Mouse (Mus musculus) stomach, embryonic 15.5 days (tissue): ENCODE data around the gene Thrap3. TPM values are rescaled to one million over a fixed set of nuclear protein-coding genes. Genes with fewer than 3 reads are reported as not detected.

ENCODE experiments used
- ATAC-seq: fragments of 200-750 bp; cut with Nextera tagmentation; 2 replicates; pipeline ENCODE4 v1.8.0; 2017; ENCODE audit warnings: low read depth, moderate number of reproducible peaks, moderate TSS enrichment; ENCODE audit not compliant: insufficient read depth, low FRiP score
- H3K27ac ChIP-seq: fragments of 300-500 bp; sonication (generic); 2 replicates; pipeline ENCODE4 v1.5.1; 2015; ENCODE audit warnings: mild to moderate bottlenecking, inconsistent platforms
- H3K27me3 ChIP-seq: fragments of 300-500 bp; sonication (generic); replicated peaks from 2 replicates; pipeline ENCODE4 v1.6.1; 2015; ENCODE audit warnings: inconsistent platforms
- H3K36me3 ChIP-seq: fragments of 300-500 bp; sonication (generic); 2 replicates; pipeline ENCODE4 v1.6.1; 2015; ENCODE audit warnings: inconsistent platforms
- H3K4me1 ChIP-seq: fragments of 300-500 bp; sonication (generic); 2 replicates; pipeline ENCODE4 v1.6.1; 2015; ENCODE audit warnings: inconsistent platforms
- H3K4me2 ChIP-seq: fragments of 300-500 bp; sonication (generic); 2 replicates; pipeline ENCODE4 v1.6.1; 2015; ENCODE audit warnings: mild to moderate bottlenecking, inconsistent platforms
- H3K4me3 ChIP-seq: fragments of 300-500 bp; sonication (generic); replicated peaks from 2 replicates; pipeline ENCODE4 v1.5.1; 2015; ENCODE audit warnings: inconsistent platforms
- H3K9ac ChIP-seq: fragments of 300-500 bp; sonication (generic); 2 replicates; pipeline ENCODE4 v1.6.1; 2015; ENCODE audit warnings: inconsistent platforms
- H3K9me3 ChIP-seq: fragments of 300-500 bp; sonication (generic); 2 replicates; pipeline ENCODE4 v1.6.1; 2016; ENCODE audit warnings: inconsistent platforms
- WGBS: fragments of 180-500 bp; shearing (Covaris S2); methylation state at CpG from one replicate; pipeline ENCODE4 v1.1.7; 2015; 5-methylcytosine and 5-hydroxymethylcytosine counted together
- polyA plus RNA-seq: library from polyadenylated mRNA; unstranded; fragments of >200 nt; fragmentation: Nextera tagmentation; extraction: Ambion mirVana; gene quantifications from 2 replicates; pipeline ENCODE4 v1.2.1, GENCODE M21; 2015

The Thrap3 gene
- 182 and 203 TPM in 2 replicates for polyA plus RNA-seq

DNA sequence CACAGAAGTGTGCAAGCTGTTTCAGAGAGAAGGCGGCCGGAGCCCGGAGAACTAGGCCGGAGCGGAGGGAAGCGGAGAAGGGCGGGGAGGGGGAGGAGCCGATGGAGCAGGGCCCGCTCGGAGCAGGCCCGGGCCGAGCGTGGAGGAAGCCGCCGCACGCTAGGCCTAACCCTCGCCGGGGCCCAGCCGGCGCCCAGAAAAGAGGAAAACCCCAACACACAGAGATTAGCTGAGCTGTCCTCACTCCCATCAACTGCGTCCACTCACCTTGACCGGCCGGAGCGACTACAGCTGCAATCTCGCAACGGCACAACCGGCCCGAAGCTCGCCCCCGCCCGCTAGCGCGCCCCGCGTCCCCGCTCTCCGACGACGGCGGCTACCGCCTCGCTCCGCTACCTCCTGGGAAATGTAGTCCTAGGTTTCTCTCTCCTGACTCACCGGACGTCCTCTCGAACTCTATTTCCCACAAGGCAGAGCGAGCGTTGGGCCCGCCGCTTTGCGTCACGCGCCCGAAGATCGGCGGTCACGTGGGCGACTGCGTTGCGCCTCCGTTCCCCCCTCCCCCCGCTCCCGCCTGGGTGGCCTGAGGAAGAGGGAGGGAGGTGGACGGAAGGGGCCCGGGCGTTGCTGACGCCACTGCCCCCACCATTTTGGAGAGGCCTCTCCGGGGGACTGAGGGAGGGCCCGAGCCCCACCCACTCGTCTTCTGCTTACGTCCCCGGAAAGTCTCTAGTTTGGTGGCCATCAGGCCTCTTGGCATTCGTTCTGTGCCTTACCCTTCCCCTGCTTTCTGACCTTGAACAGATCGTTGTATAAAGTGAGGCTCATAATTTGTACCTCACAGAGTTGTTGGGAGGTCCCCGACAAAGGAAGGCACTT is at the start of gene Thrap3:
Gene Thrap3, minus strand, starts transcription at position 458 of the 879 bp plus-strand sequence.
- peak within 1 kb of the TSS; percentile 65 for H3K9ac ChIP-seq
- peaks cover 3% of the 10 kb centered on the region; the same call in 1 of the 2 replicates for H3K36me3 ChIP-seq
- peak within 1 kb of the TSS; percentile 67 for H3K4me3 ChIP-seq
- H3K27me3 ChIP-seq: no peaks in the 10 kb centered on the region
- peaks cover 18% of the 10 kb centered on the region for H3K4me1 ChIP-seq
- WGBS: under 1% methylated on average over 73 of the region's 75 CpGs
- no peaks in the 10 kb centered on the region for H3K9me3 ChIP-seq
- H3K4me2 ChIP-seq: peak within 1 kb of the TSS; percentile 62
- peak; percentile 99 for ATAC-seq
- peak within 1 kb of the TSS; percentile 99 for H3K27ac ChIP-seq

DNA sequence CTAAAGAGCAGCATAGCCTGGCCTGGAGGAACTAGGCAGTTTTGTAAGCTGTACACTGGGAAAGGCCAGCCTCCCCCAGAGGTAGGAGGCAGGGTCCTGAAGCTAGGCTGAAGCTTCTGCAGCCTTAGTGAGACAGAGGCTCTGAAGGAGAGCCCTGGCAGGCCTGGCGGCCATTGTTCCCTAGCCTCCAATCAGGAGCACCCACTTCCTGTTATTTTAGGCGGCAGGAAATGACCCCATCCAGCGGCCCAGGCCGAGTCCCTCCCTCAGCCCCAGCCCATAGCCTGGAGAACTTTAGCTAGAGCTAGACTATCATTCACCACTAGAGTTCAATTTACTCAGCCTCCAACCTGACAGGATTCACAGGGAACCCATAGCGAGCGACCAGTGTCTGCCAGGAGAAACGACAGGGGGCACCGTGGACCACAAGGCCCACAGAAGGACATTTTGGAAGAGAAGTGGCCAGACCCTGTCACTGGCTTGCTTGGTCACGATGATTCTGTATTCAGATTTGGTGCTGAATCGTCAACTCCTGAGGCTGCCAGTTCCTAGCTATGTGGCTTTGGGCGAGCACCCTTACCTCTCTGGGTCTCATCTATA is 49.2 kb upstream of the Thrap3 start:
- no peak for ATAC-seq
- peak overlapping the region; percentile 1; the same call in 1 of the 2 replicates for H3K27ac ChIP-seq
- H3K9ac ChIP-seq: no peak overlapping the region
- H3K27me3 ChIP-seq: no peaks in the 10 kb centered on the region
- H3K36me3 ChIP-seq: no peaks in the 10 kb centered on the region
- H3K4me2 ChIP-seq: 0 out of 2 replicates have a peak overlapping the region, but pooled peaks have one; percentile 1
- H3K4me3 ChIP-seq: no peak overlapping the region
- 55% methylated on average over 11 of the region's 11 CpGs for WGBS
- no peaks in the 10 kb centered on the region for H3K9me3 ChIP-seq
- peaks cover 39% of the 10 kb centered on the region for H3K4me1 ChIP-seq

- no peaks in the 10 kb centered on the region for H3K36me3 ChIP-seq
- no peak overlapping the region for H3K27ac ChIP-seq
- no peak for ATAC-seq
- peaks cover 39% of the 10 kb centered on the region for H3K4me1 ChIP-seq
- no peak overlapping the region for H3K4me2 ChIP-seq
- 56% methylated on average over 4 of the region's 4 CpGs for WGBS
- no peak overlapping the region for H3K9ac ChIP-seq
- no peaks in the 10 kb centered on the region for H3K27me3 ChIP-seq
- H3K9me3 ChIP-seq: no peaks in the 10 kb centered on the region
- H3K4me3 ChIP-seq: no peak overlapping the region
These were observed 48.1 kb upstream of the Thrap3 start for GRCm38 (mm10) chr4:126250659-126251058.

DNA sequence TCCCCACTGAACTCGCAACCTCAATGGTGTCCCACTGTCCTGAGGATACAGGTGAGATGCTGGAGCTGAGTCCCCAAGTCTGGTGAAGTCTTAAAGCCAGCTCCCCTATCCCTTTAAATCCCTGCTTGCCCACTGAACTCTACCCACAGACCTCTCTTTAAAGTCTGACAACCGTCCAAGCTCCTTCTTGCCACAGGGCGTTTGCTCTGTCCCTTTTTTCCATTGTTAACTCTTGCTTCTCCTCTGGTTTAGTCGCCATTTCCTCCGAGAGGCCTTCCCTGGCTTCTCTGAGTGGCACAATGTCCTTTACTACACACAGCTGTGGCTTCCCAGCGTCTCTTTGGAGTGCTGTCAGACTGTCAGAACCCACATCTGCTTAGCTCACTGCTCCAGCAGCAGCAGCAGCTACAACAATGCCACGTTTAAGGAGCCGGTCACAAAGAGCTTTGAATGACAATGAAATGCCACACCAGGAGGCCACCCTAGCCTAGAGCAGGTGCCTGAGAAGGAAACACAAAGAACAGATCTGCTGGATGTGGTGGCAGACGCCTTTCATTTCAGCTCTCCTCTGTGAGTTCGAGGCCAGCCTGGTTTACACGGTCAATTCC is 45.8 kb upstream of the Thrap3 start:
- peaks cover 19% of the 10 kb centered on the region for H3K4me1 ChIP-seq
- H3K4me2 ChIP-seq: no peak overlapping the region
- ATAC-seq: no peak
- no peak overlapping the region for H3K4me3 ChIP-seq
- H3K9me3 ChIP-seq: no peaks in the 10 kb centered on the region
- no peaks in the 10 kb centered on the region for H3K27me3 ChIP-seq
- 41% methylated on average over 11 of the region's 11 CpGs for whole genome bisulfite sequencing
- no peak overlapping the region for H3K9ac ChIP-seq
- no peak overlapping the region for H3K27ac ChIP-seq
- H3K36me3 ChIP-seq: no peaks in the 10 kb centered on the region

- peaks cover 7% of the 10 kb centered on the region for H3K36me3 ChIP-seq
- H3K27ac ChIP-seq: no peak overlapping the region
These were observed 43.8 kb upstream of the Thrap3 start for GRCm38 (mm10) chr4:126246202-126246889.

GRCm38 (mm10) chr4:126242510-126242909 is 40.0 kb upstream of the Thrap3 start:
- peaks cover 6% of the 10 kb centered on the region; the same call in 1 of the 2 replicates for H3K4me1 ChIP-seq
- no peak overlapping the region for H3K4me3 ChIP-seq
- no peak overlapping the region for H3K9ac ChIP-seq
- no peak overlapping the region for H3K4me2 ChIP-seq
- 87% methylated on average over 6 of the region's 6 CpGs for WGBS
- H3K36me3 ChIP-seq: peaks cover 26% of the 10 kb centered on the region
- 0 out of 2 replicates have a peak overlapping the region, but pooled peaks have one; percentile 11 for H3K27ac ChIP-seq
- ATAC-seq: no peak
- H3K27me3 ChIP-seq: no peaks in the 10 kb centered on the region
- no peaks in the 10 kb centered on the region for H3K9me3 ChIP-seq

More at GRCm38 (mm10) chr4:126246202-126246889, 43.8 kb upstream of the Thrap3 start:
- Histone ChIP-seq H3K4me2 (no peak overlapping the region), H3K27me3 (no peaks in the 10 kb centered on the region), H3K4me1 (peaks cover 8% of the 10 kb centered on the region), H3K9ac (no peak overlapping the region), H3K4me3 (no peak overlapping the region), H3K9me3 (no peaks in the 10 kb centered on the region)
- 79% methylated on average over 13 of the region's 13 CpGs for whole genome bisulfite sequencing
- ATAC-seq: no peak

DNA sequence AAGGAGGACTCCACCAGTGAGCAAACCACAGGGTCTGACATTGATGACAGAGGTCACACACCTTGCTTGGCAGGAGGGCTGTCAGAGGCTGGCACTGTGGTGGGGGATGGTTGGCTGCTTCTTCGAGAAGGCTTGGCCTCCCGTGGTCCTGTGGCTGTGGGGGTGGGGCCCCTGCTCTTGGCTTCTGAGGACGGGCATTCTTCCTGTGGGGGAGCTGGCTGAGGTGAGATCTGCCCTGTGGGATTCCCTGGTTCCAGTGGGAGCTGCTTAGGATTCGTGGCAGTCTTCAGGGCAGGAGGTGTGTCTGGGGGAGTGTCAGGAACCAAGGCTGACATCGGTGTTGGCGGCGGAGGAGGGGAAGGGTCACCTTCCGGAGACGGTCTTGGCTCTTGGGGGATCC is 39.4 kb upstream of the Thrap3 start:
- Histone ChIP-seq H3K36me3 (peaks cover 29% of the 10 kb centered on the region), H3K27me3 (no peaks in the 10 kb centered on the region), H3K9me3 (no peaks in the 10 kb centered on the region), H3K4me2 (no peak overlapping the region), H3K4me3 (no peak overlapping the region), H3K27ac (no peak overlapping the region), H3K9ac (no peak overlapping the region), H3K4me1 (peaks cover 10% of the 10 kb centered on the region; the same call in 1 of the 2 replicates)
- ATAC-seq: no peak
- 47% methylated on average over 9 of the region's 9 CpGs for WGBS

DNA sequence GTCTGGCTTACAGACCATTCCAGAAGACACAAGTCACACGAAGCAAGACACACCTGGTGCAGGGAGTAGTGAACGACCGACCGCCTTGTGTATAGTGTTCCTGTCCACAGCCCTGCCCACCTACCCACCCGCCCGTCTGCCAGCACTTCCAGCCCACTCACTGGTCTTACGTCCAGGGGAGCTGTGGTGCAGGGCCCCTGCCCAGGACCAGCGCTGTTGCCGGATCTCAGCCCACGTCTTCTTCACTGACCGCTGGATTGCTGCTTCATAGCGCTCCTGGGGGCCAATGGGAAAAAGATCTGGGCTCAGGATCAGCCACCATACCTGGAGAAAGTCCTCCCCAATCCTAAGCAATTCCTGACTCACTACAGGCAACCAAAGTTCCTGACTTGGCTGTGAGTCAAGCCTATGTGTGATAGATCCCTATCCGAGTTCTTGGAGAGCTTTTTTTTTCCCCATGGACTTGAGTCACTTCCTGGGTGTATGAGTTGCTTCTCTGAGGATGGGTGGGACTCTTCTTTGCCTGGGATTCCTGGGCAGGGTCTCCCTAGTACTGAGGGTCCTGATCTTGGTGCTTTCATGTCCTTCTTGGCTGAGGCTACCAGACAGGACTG is 37.4 kb upstream of the Thrap3 start:
- no peak for ATAC-seq
- H3K27ac ChIP-seq: no peak overlapping the region
- H3K36me3 ChIP-seq: peaks cover 47% of the 10 kb centered on the region
- no peak overlapping the region for H3K9ac ChIP-seq
- 88% methylated on average over 13 of the region's 13 CpGs for WGBS
- no peaks in the 10 kb centered on the region for H3K27me3 ChIP-seq
- peaks cover 18% of the 10 kb centered on the region; the same call in 1 of the 2 replicates for H3K4me1 ChIP-seq
- H3K9me3 ChIP-seq: no peaks in the 10 kb centered on the region
- H3K4me3 ChIP-seq: no peak overlapping the region
- H3K4me2 ChIP-seq: no peak overlapping the region

DNA sequence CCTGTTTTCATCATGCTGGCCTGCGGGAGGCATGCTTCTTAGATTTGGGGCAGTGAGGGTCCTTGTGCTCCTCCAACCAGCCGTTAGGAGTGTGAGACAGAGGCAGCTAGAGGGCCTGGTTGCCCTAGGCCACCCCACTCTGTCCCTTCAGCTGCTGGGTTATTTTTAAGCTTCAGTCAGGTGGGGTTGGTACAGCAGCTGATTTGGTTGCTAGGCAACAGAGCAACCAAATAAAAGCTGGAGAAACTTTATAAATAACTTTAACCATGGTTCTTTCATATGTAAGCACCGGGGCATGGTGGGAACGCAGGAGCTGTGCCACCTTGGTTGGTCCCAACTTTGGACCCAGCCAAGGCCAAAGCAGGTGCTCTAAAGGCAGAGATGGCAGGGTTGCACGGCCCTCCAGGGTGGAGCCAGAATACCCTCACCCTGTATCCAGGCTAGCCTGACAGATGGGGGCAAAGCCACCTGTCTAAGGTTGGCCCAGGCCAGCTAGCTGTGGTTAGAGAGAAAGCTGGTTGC is 35.2 kb upstream of the Thrap3 start:
- H3K4me1 ChIP-seq: peaks cover 18% of the 10 kb centered on the region; the same call in 1 of the 2 replicates
- H3K9me3 ChIP-seq: no peaks in the 10 kb centered on the region
- no peak overlapping the region for H3K4me2 ChIP-seq
- no peak overlapping the region for H3K4me3 ChIP-seq
- H3K27ac ChIP-seq: no peak overlapping the region
- 74% methylated on average over 5 of the region's 5 CpGs for WGBS
- no peaks in the 10 kb centered on the region for H3K27me3 ChIP-seq
- H3K9ac ChIP-seq: no peak overlapping the region
- no peak for ATAC-seq
- peaks cover 68% of the 10 kb centered on the region for H3K36me3 ChIP-seq

DNA sequence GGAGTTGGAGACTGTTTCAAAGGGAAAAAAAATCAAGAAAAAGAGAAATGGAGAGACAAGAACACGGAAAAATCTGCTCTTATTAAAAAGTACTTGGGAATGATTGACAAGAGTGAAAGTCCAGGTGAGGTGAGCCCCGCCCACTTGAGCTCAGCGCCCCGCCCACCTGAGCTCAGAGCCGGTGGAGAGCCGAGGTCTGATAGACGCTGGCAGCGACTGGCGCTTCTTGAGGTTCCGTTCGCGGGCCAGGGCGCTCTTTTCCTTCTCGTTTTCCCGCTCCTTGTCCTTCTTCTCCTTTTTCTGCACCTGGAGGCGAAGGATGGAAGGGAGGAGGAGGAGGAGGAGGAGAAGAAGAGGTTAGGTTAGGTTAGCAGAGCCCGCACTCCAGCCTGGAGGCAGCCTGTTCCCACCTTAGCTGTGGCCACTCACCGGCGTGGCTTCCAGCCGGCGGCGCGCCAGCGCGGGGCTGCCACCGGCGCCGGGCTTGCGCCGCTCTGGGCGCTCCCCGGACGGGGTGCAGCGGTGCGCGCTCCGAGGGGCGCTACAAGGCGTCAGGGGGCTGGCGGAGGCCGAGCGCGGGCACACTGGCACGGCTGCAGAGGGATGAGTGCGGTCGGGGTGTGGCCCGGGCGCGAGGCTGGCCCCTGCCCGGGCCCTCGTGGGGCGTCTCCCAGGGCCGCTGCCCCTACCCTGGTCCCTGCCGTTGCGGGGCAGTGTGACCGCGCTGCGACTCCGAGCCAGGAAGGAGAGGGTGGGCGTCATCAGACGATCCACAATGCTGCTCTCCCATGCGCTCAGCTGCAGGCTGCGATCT is 34.1 kb upstream of the Thrap3 start:
- Histone ChIP-seq H3K4me3 (peak overlapping the region; percentile 27; the same call in 1 of the 2 replicates), H3K4me2 (peak overlapping the region; percentile 58), H3K4me1 (peaks cover 18% of the 10 kb centered on the region; the same call in 1 of the 2 replicates), H3K9me3 (no peaks in the 10 kb centered on the region), H3K27ac (no peak overlapping the region), H3K9ac (no peak overlapping the region), H3K36me3 (peaks cover 73% of the 10 kb centered on the region), H3K27me3 (no peaks in the 10 kb centered on the region)
- WGBS: 50% methylated on average over 63 of the region's 63 CpGs
- no peak for ATAC-seq
